Mouse (Mus musculus): ENCODE measurements around the gene Rhebl1. TPM values are rescaled to one million over a fixed set of nuclear protein-coding genes. Genes with fewer than 3 reads are reported as not detected.
A peak's percentile ranks its signal among the peaks of the same experiment; 100 is the strongest.
"Not testable (repeated sequence)": the region's sequence is repeated elsewhere in the genome, so short reads cannot be mapped to it uniquely, and the experiment has no call there.

Gene Rhebl1
- 1 to 10 TPM; 8.7 to 8.8 TPM for polyA plus RNA-seq (2017; shearing (Covaris generic))

DNA sequence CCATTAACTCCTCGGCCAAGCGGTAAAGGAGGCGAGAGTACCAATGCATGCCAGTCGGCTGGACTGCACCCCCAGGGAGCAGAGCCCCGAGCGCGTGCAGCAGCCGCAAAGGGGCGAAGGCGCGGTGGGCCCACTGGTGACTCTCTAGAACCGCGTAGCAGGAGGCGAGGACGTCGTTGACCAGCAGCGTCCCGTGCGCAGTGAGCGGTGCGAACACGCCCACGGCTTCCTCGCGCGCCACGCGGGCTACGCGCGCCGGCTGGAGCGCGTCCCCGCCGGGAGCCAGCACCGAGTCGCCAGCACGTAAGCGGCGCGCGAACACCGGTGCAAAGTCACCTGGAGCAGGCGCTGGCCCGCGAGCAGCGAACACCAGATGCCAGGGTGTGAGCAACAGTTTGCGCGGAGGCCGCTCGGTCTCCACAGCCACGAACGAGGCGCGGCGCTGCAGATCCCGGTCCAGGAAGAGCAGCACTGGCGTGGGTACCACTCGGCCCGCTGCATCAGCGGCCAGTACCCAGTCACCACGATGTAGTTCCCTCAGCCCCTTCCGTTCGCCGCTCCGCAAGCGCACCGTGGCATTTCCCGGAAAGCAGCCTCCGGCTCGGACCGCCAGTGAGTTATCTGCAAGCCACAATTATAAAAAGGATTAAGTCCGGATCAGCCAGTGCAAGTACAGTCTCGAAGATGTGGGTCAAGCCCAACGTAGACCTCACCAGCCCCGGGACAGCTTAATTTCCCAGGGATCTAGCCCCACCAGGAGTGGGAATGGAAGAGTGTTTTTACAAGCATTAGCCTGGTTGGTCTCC is at the start of gene Rhebl1:
Rhebl1 (minus strand) TSS at position 601 of the 806 bp plus-strand sequence.
- ATAC-seq, result peak; percentile 21

DNA sequence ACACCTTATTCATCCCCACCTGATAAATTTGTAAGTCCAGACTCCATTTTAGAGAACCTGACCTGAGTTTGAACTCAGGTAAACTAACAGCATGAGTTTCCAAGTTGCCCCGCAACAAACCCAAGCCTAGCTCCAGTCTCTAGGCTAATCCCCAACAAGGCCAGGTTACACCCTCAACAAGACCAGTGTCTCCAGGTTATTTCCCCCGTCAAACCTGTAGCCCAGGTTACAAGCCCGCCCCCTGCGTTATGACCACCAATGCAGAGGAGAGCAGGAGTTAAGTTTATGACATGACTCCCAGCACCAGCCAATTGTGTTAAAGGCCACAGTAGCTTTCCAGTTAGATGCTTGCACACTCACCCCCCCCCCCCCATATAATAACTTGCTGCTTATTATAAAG is 48.8 kb upstream of the Rhebl1 start:
- ATAC-seq, result no peak

DNA sequence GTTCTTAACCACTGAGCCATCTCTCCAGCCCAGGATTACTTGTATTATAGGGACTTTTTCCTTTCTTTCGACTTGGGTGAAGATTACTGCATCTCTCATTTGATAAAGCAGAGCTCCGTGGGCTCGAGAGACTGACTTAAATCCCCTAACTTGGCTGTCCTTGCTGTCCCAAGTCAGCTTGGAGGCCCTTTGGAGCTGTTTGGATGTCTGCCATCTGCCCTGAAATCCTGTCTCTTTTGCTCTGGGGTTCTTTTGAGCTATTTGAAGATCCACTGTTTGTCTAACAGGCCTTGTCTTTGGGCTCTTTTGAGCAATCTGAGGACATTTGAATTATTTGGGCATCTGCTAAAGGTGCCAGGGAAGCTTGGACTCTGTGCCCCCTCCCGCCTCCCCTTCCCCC is 47.7 kb upstream of the Rhebl1 start:
- ATAC-seq, result no peak

- ATAC-seq, result no peak
Measured at GRCm38 (mm10) chr15:98941539-98941938, 47.2 kb upstream of the Rhebl1 start.

DNA sequence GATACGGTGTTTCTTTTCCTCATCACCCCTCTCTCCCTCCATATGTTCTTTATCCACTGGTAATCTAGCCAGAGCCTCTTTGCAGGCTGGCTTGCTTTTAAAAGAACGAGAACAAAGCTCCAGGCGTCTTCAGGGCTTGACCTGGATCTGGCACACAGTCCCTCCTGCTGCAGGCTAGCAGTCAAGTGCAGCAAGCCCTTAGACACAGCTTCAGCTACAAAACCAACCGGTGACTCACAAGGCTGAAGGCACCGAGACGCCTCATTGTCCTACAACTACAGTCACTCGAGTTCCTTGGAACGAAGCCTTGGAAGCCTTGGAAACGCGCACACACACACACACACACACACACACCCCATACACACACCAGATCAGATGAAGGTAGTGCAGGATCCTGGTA is 46.5 kb upstream of the Rhebl1 start:
- ATAC-seq, result no peak

DNA sequence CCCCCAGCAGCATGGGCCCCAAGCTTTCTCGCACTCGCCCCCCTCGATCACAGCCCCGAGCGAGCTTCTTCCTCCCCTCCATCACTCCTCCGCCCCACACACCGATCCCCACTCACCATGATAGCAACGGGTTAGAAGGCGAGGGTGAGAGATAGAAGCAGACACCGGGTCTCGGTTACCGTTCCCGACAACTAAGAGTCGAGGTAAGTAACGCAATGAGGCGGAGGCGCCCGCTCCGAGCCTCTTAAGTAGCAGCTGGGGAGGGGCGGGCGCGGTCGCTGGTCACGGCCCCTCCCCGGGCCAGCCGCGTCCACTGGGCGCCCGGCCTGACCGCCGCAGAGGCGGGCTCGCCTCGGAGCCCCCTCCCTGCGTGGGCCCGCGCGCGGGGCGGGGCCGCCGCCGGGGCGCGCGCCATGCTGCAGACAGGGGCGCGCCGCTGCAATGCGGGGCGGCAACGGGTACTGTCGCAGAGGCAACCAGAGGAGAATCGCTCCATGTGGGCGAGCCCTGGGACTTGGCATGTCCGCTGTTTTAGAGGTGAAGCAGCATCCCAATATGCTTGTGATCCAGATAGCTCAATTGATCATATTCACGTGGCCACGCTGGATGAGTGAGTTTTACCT is 40.0 kb upstream of the Rhebl1 start, which contains the start of gene Tuba1b:
Tuba1b (minus strand) TSS at position 349 of the 623 bp plus-strand sequence.
- ATAC-seq, result peak; percentile 78

- peak; percentile 58 for ATAC-seq
Measured at GRCm38 (mm10) chr15:98933833-98934216, 39.5 kb upstream of the Rhebl1 start.

DNA sequence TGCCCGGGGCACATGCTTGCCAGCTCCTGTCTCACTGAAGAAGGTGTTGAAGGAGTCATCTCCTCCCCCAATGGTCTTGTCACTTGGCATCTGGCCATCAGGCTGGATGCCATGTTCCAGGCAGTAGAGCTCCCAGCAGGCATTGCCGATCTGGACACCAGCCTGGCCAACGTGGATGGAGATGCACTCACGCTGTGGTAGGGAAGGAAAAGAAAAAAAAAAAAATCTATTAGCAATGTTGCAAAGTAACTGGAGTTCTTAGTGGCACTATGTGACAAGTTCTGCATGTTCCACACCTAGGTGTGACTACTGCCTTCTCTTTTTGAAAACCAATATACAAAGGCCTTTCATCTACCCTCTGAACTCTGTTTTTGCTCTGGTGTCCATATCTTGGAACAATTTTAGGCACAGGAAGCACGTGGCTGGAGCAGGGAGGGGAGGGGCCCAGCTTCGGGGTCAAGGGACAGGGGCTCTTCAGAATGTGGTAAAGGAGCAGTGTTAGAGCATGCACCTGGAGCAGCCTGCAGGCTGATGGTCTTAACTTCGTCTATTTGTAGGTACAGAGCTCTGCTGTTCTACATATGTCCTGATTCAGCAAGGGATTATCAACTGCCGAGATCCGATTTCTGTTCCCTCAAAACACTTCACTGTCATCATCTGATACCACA is 38.8 kb upstream of the Rhebl1 start:
- ATAC-seq, result not testable (repeated sequence)

DNA sequence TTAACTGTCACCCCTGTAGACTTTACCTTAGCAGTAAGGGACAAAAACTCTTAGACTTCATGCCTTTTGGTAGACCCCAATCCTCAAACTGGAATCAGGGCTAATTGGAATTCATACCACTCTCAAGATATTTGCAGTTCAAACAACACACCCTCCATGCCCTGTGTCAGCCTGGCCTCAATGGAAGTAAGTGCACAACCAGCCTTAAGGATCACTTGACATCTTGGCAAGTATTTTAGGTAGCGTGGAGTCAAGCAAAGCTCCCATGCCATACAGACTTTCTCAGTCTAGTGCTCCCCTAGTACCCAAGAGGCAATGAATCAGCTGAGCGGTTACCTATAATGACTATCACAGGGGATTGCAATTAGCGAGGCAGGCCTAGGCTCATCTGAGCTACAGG is 36.7 kb upstream of the Rhebl1 start:
- ATAC-seq, result no peak

DNA sequence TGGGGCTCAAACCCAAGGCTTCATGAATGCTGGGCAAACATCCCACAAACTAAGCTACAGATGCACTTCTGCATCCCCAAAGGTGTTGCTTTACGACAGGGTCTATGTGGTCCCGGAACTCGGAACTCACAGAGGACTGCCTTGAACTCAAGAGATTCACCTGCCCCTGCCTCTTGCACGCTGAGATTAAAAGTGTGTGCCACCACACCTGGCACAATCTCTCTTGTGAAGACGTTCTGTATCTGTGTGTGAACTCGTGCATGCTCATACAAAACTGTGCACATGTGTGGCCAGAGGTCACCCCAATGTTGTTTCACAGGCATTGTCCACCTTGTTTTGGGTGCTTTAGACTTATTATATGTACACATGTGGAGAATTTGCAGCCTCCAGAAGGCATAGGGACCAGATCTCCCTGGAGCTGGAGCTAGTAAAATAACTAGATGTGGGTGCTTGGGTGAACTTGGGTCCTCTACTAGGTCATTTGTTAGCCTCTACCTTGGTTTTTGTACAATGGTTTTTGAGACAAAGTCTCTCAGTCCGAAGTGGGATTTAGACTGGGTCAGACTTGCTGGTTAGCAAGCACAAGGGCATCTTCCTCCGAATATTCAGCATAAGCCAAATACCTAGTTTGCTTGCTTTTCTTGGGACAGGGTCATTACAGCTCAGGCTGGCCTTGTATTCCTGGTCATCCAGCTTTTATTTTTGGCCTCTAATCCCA is 35.8 kb upstream of the Rhebl1 start:
- no peak for ATAC-seq

DNA sequence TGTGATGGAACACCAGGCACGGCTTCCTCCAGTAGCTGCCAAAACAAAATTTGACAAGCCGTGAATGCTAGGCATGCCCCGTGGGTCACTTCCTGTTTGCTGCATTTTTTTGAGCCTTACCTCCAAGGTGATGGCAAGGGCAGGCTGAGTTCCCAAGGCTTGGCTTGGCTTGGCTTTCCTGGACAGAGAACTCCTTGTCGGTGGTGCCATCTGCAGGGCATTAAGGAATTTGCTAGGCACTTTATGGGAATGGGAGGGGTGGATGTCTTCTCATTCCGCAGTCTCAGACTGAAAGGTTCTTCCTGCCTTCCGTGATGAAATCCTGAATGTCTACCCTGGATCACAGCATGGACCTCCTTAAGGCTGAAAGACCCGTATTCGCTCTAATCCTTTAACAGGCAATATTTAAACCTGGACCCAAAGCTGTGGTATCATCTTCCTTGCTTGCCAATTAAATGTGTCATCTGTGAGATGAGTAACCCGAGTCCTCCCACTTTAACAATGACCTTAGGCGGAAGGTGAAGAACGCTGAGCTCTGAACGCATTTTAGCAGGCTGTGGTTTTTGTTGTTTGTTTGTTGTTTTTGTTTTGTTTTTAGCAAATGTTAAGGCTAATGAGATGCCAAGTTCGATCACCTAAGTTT is 34.4 kb upstream of the Rhebl1 start:
- peak; percentile 31 for ATAC-seq

- ATAC-seq, result peak; percentile 84
Measured at GRCm38 (mm10) chr15:98927566-98927965, 33.2 kb upstream of the Rhebl1 start.

DNA sequence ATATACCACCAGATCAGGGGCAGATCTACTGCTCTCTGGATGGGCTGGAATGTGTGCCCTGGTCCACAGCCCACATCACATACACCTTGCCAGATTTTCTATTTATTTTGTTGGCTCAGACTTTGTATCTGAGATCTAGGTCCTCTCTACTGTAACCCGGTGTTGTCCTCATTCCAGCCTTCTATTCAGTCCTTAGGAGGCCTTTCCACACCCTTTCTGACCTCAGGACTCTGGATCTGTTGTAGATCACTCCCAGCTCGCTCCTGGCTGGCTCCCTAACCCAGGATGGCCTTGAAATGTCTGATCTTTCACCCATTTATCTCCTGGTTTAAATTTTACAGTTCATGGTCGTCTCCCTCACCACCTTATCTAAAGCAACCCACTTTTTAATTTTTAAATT is 30.3 kb upstream of the Rhebl1 start:
- no peak for ATAC-seq

DNA sequence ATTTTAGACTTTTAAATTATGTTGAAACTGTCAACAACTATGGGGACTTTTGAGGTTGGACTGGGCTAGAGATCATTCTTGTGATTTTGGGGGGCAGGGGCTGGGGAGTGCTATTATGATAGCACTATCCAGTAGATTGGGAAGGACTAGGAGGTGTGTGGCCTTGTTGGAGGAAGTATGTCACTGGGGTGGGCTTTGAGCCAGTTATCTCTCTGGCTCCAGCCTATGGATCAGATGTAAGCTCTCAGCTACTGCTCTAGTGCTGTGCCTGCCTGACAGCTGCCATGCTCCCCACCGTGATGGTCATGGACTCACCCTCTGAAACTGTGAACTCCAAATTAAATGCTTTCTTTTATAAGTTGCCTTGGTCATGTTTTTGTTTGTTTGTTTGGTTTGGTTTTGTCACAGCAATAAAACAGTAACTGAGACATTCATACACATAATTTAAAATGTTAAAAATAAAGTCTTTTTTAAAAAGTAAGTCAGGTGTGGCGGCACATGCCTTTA is 28.7 kb upstream of the Rhebl1 start:
- no peak for ATAC-seq

- ATAC-seq, result no peak
Measured at GRCm38 (mm10) chr15:98922581-98922980, 28.2 kb upstream of the Rhebl1 start.

- no peak for ATAC-seq
Measured at GRCm38 (mm10) chr15:98921510-98921909, 27.2 kb upstream of the Rhebl1 start.

- not testable (repeated sequence) for ATAC-seq
Measured at GRCm38 (mm10) chr15:98918499-98918895, 24.2 kb upstream of the Rhebl1 start.

GRCm38 (mm10) chr15:98917538-98918498 is 23.5 kb upstream of the Rhebl1 start, which contains the start of gene Lmbr1l:
TSS of gene Lmbr1l (minus strand) at chr15:98918231.
- ATAC-seq, result peak; percentile 97

- ATAC-seq, result no peak
Measured at GRCm38 (mm10) chr15:98917091-98917490, 22.8 kb upstream of the Rhebl1 start.

DNA sequence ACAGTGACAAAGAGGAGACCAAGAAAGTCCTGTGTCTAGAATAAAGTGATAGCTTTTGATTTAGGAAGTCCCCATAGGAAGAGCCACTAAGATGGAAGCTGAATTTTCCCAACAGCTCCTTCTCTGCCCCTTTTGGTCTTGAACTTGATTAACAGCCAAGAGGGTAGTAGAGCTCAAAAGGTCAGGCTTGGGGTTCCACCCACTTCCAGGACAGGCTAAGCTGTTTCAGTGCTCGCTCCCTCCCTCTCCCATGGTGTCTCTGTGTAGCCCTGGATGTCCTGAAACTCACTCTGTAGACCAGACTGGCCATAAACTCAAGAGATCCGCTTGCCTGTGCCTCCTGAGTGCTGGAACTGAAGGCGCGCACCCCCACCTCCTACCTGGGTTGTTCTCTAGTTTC is 21.7 kb upstream of the Rhebl1 start:
- no peak for ATAC-seq

- ATAC-seq, result no peak
Measured at GRCm38 (mm10) chr15:98914903-98915302, 20.6 kb upstream of the Rhebl1 start.
